Mouse (Mus musculus) urinary bladder, postnatal 0 days (tissue): ENCODE measurements around the gene P2rx7. TPM values are rescaled to one million over a fixed set of nuclear protein-coding genes. Genes with fewer than 3 reads are reported as not detected.

Experiments
- microRNA-seq: library from miRNA; unstranded; fragments of <30 nt; microRNA quantifications from one replicate; pipeline ENCODE4, GENCODE M21; 2016
- polyA plus RNA-seq: library from polyadenylated mRNA; unstranded; fragments of >200 nt; fragmentation: Nextera tagmentation; extraction: Ambion mirVana; gene quantifications from 2 replicates; pipeline ENCODE4 v1.2.1, GENCODE M21; 2015

The P2rx7 gene
- polyA plus RNA-seq = 4.2 and 5.2 TPM in 2 replicates

DNA sequence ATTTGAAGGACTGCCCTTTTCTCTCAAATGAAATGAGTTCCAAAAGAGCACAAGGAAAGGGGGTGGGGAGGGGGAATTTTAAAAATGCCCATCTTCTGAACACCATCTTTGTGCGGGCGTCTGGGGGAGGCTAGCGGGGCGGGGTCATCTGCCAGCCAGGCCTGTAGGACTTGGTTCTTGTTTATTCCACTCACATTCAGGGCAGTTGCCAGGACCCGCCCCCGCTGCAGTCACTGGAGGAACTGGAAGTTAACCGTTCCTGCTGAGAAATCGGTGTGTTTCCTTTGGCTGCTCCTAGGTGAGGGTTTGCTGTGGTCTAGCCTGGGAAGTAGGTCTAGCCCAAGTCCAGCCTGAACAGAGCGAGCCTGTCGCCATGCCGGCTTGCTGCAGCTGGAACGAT lies at the start of gene P2rx7:
Gene P2rx7, plus strand, starts transcription at position 211 of the 400 bp plus-strand sequence.

GRCm38 (mm10) chr5:122613908-122614732 lies 29.6 kb upstream of the P2rx7 start, which contains the start of gene Ift81:
Ift81 (minus strand) TSS chr5:122614518.

DNA sequence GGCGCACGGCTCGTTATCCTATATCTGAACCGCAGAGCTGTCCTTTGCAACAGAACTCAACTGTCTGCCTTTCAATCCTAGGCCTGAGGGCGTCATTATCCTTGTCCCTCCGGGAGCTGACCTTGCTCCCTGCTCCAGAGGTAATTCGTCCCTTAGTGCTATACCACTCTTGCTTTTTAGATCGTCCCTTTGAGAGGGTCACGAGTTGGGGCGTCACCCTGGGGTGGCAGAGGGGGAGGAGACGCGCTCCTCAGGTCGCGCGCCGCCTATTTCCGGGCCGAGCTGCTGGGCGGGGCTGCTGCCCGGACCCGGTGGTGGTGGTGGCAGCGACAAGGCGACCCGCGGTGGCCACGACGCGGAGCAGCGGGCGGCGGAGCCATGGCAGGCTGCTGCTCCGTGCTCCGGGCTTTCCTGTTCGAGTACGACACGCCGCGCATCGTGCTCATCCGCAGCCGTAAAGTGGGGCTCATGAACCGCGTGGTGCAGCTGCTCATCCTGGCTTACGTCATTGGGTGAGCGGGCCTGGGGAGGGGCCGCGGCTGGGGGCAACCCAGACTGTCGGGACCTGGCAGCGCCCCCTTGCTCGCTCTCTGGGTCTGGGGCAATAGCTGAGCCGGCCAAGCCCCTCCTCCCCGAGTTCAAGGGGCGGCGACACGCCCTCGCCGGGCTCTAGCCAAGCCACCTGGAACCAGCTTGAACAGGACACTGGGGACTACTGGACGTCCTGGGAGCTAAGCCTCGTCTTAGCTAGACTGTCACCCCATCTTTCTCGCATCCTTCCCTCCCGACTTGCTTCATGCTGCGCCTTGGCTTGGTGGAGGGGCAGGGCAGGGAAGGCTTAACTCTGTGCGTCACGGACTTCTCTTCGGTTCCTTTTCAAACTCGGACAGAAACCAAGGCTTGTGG lies 63.8 kb downstream of the P2rx7 start, which contains the start of gene P2rx4:
Gene P2rx4, plus strand, starts transcription at position 269 of the 906 bp plus-strand sequence.

Small RNA genes lying within 50 kb of the gene (microRNA-seq; reads per million reads assigned to microRNA genes)
- not detected for gene Mir8115

Other genes starting within 250 kb of the P2rx7 start
- gene Anapc7, start 222.2 kb upstream of the P2rx7 start, polyA plus RNA-seq = 23.5 and 27.9 TPM in 2 replicates
- gene Atp2a2, start 141.7 kb upstream of the P2rx7 start, polyA plus RNA-seq = 83.6 and 86.4 TPM in 2 replicates
- 19.3 and 21.8 TPM in 2 replicates for gene Ift81, start 29.4 kb upstream of the P2rx7 start, polyA plus RNA-seq
- 27.4 and 30.4 TPM in 2 replicates for gene P2rx4, start 63.6 kb downstream of the P2rx7 start, polyA plus RNA-seq
- 28.3 TPM in 2 replicates for gene Camkk2, start 135.5 kb downstream of the P2rx7 start, polyA plus RNA-seq
- 191 and 230 TPM in 2 replicates for gene Anapc5, start 177.4 kb downstream of the P2rx7 start, polyA plus RNA-seq
- 30.6 and 40.5 TPM in 2 replicates for gene Rnf34, start 206.1 kb downstream of the P2rx7 start, polyA plus RNA-seq